Mouse (Mus musculus): ENCODE measurements around the gene Muc13.

Muc13 gene

GRCm38 (mm10) chr16:33770778-33771454, 22.9 kb upstream of the Muc13 start:
- DNase-seq: no peak

GRCm38 (mm10) chr16:33772809-33773208, 21.0 kb upstream of the Muc13 start:
- no peak for DNase-seq

DNA sequence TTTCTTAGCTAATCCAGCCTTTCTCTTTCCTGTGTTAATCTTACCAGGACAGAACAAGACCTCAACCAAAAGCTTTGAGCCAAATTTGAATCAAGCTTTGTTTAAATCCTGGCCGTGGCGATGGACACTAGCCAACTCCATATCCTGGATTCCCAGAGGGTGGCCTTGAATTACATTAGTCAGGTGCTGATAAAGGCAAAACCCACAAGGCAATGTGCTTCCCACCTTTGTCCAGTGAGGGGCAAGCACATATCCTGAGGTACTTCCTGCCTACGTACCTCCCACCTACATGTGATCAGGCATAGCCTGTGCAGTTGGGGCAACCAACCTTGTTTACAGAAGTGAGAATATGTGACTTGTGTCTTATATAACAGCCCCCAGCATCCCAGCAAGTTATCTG, 18.9 kb upstream of the Muc13 start:
- no peak for DNase-seq

- no peak for DNase-seq
Measured at GRCm38 (mm10) chr16:33775733-33776335, 18.0 kb upstream of the Muc13 start.

DNA sequence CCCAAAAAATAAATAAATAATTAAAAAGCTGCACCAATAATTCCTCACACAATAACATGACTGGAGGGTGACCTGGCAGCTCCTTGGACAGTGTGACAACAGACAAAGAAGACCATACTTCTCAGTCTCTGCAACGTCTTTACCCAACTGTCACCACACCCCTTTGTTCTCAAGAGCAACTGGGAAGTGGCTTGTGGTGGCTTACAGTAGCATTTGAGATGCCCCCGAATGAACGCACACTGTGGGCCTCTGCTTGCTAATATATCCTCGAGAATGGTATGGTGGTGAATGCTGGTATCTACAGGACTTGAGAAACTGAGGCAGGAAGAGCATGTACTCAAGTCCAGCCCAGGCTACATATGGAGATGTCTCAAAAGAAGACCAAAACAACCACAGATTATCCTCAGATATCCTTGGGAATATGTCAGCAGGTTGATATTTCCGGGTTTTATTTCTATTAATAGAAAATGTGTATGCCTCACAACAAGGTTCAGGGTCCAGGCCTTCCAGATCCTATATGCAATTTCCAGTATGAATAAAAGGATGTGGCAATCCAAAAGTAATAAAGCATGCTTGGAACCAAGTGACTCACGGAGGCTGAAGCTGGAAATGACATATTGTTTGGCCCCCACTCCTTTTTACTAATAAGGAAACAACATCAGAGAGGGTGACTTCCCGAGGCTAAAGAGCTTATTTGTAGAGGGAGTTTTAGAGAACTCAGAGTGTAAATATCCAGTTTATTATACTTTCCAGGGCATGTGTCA, 16.9 kb upstream of the Muc13 start:
- DNase-seq: no peak

GRCm38 (mm10) chr16:33777607-33778006, 16.2 kb upstream of the Muc13 start:
- DNase-seq: no peak

- DNase-seq: no peak
Measured at GRCm38 (mm10) chr16:33781789-33782728, 11.8 kb upstream of the Muc13 start.

DNA sequence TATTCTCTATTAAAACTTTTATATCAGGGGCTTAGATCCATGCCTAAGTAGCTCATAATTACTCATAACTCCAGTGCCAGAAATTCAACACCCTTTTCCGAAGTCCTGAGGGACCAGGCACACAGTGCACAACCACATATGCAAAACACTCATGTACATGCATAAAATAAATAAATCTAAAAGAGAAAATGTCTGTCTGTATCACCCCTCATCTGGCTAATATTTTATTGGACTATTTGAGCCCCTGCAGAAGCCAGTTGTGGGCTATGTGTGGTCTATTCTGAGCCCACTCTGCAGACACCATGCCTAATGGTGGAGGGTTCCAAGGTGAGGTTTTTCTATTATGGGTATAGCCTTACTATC, 11.1 kb upstream of the Muc13 start:
- no peak for DNase-seq

DNA sequence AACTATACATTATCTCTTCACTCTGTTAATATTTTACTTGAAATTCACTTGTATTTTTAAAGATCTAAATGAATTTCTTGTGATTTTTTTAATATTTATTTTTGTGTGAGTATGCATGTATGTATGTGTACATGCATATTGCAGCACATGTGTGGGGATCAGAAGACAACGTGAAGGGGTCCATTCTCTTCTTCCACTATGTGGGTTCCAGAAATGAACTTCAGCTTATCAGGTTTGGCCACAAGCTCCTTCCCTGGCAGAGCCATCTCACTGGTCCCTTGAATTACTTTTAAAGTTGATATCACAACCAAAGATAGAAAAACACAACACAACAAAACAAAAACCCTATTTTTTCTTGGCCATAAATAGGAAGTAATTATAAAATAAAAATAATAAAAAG, 9.3 kb upstream of the Muc13 start:
- DNase-seq: no peak

- DNase-seq: no peak
Measured at GRCm38 (mm10) chr16:33785092-33785704, 8.6 kb upstream of the Muc13 start.

- DNase-seq: no peak
Measured at GRCm38 (mm10) chr16:33786657-33787390, 7.0 kb upstream of the Muc13 start.

DNA sequence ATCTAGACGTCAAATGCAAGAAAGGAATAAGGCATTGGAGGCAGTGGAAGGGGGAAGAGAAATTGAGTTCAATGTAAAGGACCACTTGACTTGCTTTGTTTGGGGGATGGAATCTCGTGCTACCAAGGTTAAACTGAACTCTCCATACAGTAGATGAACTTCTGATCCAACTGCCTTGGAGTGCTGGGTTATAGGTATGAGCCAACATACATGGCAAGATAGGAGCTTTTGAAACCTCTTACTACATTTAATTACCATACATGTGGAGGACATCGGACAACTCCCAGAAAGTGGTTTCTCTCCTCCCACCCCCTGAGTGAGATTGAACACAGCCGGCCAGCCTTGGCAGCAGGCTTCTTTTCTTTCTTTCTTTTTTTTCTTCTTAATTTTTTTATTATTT, 1.3 kb downstream of the Muc13 start:
- DNase-seq: no peak

GRCm38 (mm10) chr16:33795887-33796286, 2.0 kb downstream of the Muc13 start:
- no peak for DNase-seq

DNA sequence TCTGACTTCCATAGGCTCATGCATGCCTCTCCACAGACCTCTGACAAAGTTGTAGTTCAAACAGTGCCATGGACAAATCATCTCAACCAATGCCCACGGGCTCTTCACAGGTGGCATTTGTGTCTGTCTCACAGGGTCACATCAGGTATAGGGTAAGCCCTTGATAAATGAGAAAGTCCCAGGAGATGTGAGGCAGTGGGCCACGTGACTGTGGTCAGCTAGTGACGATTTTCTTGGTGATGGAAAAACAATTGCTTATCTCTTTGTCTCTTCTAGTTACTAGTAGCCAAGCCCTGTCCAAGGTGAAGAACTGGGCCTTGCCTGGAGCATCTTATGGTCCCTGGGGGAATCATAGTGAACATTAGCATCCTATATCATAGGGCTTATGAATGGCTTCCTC, 2.9 kb downstream of the Muc13 start:
- DNase-seq: no peak

GRCm38 (mm10) chr16:33797860-33798259, 4.0 kb downstream of the Muc13 start:
- no peak for DNase-seq

GRCm38 (mm10) chr16:33810002-33810401, 16.2 kb downstream of the Muc13 start:
- no peak for DNase-seq

- DNase-seq: no peak
Measured at GRCm38 (mm10) chr16:33818413-33819165, 24.8 kb downstream of the Muc13 start.

DNA sequence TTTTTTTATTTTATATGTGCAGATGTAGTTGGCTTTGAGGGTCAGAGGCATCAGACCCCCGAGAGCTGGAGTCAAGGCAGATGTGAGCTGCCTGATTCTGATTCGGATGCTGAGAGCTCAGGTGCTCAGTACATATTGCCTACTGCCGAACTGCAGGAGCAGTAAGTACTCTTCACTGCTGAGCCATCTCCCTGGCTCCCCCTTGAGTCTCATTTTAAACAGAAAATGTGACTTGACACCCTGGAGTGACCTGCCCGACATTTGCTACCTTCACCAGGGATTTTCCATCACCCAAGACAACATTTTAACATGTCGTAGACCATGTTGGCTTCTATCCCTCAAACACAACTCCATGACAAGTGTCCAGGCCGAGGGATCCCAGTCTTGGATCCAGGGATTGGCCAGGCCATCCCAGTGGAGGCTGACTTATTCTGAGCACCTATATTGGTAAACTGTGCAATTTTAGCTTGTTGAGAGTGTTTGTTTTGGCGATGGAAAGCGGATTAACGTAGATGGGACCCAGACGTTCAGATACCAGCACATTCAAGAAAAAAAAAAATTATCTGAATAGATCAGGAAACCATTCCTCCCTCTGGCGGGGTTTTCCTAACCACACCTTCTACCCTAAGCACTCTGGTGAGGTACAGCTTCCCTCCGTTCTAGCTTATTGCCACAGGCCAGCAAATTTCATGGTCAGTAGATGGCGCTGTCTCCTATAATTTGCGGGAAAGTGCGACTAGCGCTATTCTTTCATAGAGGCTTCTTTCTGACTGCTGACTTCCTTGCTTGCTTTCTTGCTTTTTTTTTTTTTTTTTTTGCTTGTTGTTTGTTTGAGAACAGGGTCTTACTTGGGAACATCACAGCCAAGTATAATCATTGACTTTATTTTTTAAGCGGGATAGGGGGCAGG, 26.7 kb downstream of the Muc13 start:
- DNase-seq: peak; percentile 95

DNA sequence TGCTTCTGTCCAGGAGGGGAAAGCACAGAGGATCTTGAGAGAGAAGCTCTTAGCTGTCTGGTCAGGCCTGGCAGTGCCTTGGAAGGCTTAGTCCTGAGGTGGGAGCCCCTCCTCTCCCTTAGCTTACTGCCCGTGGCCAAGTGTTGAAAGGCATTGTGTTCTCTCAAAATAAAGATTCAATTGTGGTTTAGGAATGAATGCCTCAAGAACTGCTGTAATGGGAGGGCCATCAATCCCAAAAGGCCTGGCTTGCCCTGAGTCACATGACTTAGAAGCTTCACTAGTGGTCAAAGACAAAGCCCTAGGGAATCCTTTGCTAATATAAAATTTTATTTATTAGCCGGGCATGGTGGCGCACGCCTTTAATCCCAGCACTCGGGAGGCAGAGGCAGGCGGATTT, 30.8 kb downstream of the Muc13 start:
- DNase-seq: no peak

DNA sequence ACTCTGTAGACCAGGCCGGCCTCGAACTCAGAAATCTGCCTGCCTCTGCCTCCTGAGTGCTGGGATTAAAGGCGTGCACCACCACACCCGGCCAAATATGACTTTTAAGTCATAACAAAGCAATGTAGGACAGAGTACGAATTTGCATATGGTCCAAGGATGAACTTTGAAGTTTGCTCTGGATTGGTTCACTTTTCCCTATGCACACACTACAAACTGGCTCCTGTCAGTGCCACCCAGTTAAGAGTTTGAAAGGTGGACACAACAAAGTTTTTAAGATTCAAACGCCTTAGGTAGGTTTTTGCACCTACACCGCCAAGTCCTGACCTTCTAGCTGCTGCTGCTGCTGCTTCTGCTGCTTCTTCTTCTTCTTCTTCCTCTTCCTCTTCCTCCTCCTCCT, 34.7 kb downstream of the Muc13 start:
- peak; percentile 57 for DNase-seq

Measured in heart, adult 11 months (tissue).